Mouse (Mus musculus) heart, embryonic 12.5 days (tissue): ENCODE measurements around the gene Fos. TPM values are rescaled to one million over a fixed set of nuclear protein-coding genes. Genes with fewer than 3 reads are reported as not detected.

Source experiments
- ATAC-seq: fragments of 200-750 bp; cut with Nextera tagmentation; 2 replicates; pipeline ENCODE4 v1.8.0; 2017; ENCODE audit warnings: moderate TSS enrichment, moderate library complexity; ENCODE audit not compliant: insufficient number of reproducible peaks, low FRiP score
- H3K27ac ChIP-seq: fragments of 300-500 bp; sonication (generic); 2 replicates; pipeline ENCODE4 v1.5.1; 2016; ENCODE audit warnings: mild to moderate bottlenecking, moderate library complexity; ENCODE audit not compliant: poor library complexity, severe bottlenecking
- H3K27me3 ChIP-seq: fragments of 300-500 bp; sonication (generic); replicated peaks from 2 replicates; pipeline ENCODE4 v1.6.1; 2016; ENCODE audit warnings: mild to moderate bottlenecking, moderate library complexity
- H3K36me3 ChIP-seq: fragments of 300-500 bp; sonication (generic); 2 replicates; pipeline ENCODE4 v1.6.1; 2016; ENCODE audit warnings: mild to moderate bottlenecking, moderate library complexity
- H3K4me1 ChIP-seq: fragments of 300-500 bp; sonication (generic); replicated peaks from 2 replicates; pipeline ENCODE4 v1.6.1; 2016; ENCODE audit warnings: mild to moderate bottlenecking
- H3K4me2 ChIP-seq: fragments of 300-500 bp; sonication (generic); 2 replicates; pipeline ENCODE4 v1.6.1; 2016; ENCODE audit warnings: mild to moderate bottlenecking, moderate library complexity
- H3K4me3 ChIP-seq: fragments of 300-500 bp; sonication (generic); 2 replicates; pipeline ENCODE4 v1.5.1; 2016; ENCODE audit warnings: mild to moderate bottlenecking
- H3K9ac ChIP-seq: fragments of 300-500 bp; sonication (generic); 2 replicates; pipeline ENCODE4 v1.6.1; 2016; ENCODE audit warnings: mild to moderate bottlenecking, moderate library complexity
- H3K9me3 ChIP-seq: fragments of 300-500 bp; sonication (generic); replicated peaks from 2 replicates; pipeline ENCODE4 v1.6.1; 2016; ENCODE audit warnings: mild to moderate bottlenecking, moderate library complexity
- WGBS: fragments of 180-500 bp; shearing (Covaris S2); methylation state at CpG from one replicate; pipeline ENCODE4 v1.1.7; 2016; 5-methylcytosine and 5-hydroxymethylcytosine counted together
- polyA plus RNA-seq: library from polyadenylated mRNA; unstranded; fragments of >200 nt; fragmentation: Nextera tagmentation; extraction: Ambion mirVana; gene quantifications from 2 replicates; pipeline ENCODE4 v1.2.1, GENCODE M21; 2016

Fos gene
- 5.9 and 8.1 TPM in 2 replicates for polyA plus RNA-seq

DNA sequence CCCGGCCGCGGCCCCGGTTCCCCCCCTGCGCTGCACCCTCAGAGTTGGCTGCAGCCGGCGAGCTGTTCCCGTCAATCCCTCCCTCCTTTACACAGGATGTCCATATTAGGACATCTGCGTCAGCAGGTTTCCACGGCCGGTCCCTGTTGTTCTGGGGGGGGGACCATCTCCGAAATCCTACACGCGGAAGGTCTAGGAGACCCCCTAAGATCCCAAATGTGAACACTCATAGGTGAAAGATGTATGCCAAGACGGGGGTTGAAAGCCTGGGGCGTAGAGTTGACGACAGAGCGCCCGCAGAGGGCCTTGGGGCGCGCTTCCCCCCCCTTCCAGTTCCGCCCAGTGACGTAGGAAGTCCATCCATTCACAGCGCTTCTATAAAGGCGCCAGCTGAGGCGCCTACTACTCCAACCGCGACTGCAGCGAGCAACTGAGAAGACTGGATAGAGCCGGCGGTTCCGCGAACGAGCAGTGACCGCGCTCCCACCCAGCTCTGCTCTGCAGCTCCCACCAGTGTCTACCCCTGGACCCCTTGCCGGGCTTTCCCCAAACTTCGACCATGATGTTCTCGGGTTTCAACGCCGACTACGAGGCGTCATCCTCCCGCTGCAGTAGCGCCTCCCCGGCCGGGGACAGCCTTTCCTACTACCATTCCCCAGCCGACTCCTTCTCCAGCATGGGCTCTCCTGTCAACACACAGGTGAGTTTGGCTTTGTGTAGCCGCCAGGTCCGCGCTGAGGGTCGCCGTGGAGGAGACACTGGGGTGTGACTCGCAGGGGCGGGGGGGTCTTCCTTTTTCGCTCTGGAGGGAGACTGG is at the start of gene Fos:
Gene Fos (plus strand): TSS at position 410 of the 817 bp plus-strand sequence.
- H3K27ac ChIP-seq: peak within 1 kb of the TSS; percentile 90
- WGBS: under 1% methylated on average over 56 of the region's 56 CpGs
- H3K27me3 ChIP-seq: peaks cover 6% of the 10 kb centered on the region; the same call in 1 of the 2 replicates
- H3K4me1 ChIP-seq: peaks cover 33% of the 10 kb centered on the region
- peak within 1 kb of the TSS; percentile 61 for H3K4me3 ChIP-seq
- peak; percentile 91 for ATAC-seq
- peak within 1 kb of the TSS; percentile 93 for H3K4me2 ChIP-seq
- peaks cover 5% of the 10 kb centered on the region; the same call in 1 of the 2 replicates for H3K36me3 ChIP-seq
- H3K9ac ChIP-seq: peak within 1 kb of the TSS; percentile 78
- no peaks in the 10 kb centered on the region for H3K9me3 ChIP-seq

DNA sequence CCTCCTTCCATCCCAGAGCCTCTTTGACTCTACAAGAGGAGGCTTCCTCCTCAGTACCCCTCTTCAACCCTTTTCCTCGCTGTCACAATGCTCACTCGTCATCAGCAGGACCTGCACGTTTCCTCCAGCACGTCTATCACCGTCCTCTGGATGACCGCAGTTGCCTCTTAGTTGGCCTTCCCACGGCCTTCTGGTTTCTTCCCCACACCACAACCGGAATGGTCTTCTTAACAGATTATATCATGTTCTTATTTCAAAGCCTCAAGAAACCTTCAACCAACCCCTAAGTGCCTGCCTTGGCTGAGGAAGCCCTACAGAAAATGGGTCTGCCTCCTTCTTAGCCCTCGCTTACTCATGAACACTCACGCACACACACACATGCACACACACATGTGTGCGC is 48.0 kb upstream of the Fos start:
- WGBS: 54% methylated on average over 11 of the region's 11 CpGs
- Histone ChIP-seq H3K4me1 (peaks cover 30% of the 10 kb centered on the region), H3K4me2 (no peak overlapping the region), H3K4me3 (no peak overlapping the region), H3K36me3 (no peaks in the 10 kb centered on the region), H3K9me3 (no peaks in the 10 kb centered on the region), H3K9ac (no peak overlapping the region), H3K27ac (no peak overlapping the region), H3K27me3 (no peaks in the 10 kb centered on the region)
- ATAC-seq: no peak

DNA sequence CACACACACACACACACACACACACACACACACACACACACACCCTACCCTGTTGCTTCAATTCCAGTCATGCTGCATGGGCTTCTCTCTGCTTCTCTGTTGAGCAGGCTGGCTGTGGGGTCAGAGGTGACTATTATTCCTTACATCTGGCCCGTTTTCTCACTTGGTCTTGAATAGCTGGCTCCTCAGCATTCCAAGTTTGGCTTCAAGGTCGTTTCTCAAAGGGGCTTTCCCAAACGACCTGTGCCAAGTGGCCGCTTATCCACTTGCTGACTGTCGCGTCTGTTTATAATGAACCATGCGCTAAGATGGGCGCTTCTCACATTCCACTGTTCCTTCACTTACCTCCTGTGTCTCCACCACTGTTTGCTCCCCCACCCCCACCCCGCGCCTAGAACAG is 47.6 kb upstream of the Fos start:
- Histone ChIP-seq H3K4me2 (no peak overlapping the region), H3K36me3 (no peaks in the 10 kb centered on the region), H3K4me1 (peaks cover 26% of the 10 kb centered on the region), H3K27me3 (no peaks in the 10 kb centered on the region), H3K9ac (no peak overlapping the region), H3K9me3 (no peaks in the 10 kb centered on the region), H3K27ac (no peak overlapping the region), H3K4me3 (no peak overlapping the region)
- 42% methylated on average over 10 of the region's 10 CpGs for WGBS
- no peak for ATAC-seq

DNA sequence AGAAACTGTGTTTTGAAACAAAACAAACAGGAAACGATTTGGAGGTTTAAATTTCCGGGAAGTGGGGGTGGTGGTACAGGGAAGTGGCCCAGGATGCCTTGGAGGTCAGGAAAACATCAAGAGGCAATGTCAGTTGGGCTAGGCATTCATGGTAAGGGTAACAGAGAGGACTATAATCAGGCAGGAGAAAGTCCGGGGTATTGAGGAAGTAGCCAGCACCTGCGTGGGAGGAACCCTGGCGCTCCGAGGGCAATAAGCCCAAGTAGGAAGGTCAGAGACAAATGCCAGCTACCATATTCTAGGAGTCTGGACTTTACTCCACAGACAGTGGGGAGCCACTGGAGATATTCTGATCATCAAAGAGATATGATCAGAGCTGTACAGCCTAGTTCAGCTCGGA is 45.9 kb upstream of the Fos start:
- no peaks in the 10 kb centered on the region for H3K27me3 ChIP-seq
- H3K4me2 ChIP-seq: no peak overlapping the region
- no peak overlapping the region for H3K4me3 ChIP-seq
- WGBS: 71% methylated on average over 7 of the region's 7 CpGs
- ATAC-seq: no peak
- no peaks in the 10 kb centered on the region for H3K9me3 ChIP-seq
- no peak overlapping the region for H3K27ac ChIP-seq
- H3K36me3 ChIP-seq: no peaks in the 10 kb centered on the region
- H3K9ac ChIP-seq: no peak overlapping the region
- H3K4me1 ChIP-seq: peaks cover 28% of the 10 kb centered on the region

DNA sequence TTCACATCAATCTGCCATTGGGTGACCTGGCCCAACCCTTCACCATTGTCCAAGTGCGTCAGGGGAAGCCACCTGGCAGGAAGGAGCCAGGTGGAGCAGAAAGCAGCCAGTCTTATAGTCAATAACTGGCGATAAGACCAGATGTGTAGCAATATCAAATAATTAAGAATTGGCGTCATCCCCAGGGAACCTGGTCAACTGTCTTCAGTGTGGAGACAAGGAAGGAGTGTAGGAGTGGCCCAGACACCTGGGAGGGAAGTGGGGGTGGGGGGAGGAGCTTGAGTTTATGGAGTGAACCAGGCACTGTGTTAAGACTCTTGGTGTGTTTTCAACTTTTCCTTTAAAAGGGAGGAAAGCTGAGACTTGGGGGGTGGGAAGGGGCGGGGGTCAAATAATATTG is 43.7 kb upstream of the Fos start:
- Histone ChIP-seq H3K4me3 (no peak overlapping the region), H3K4me2 (no peak overlapping the region), H3K36me3 (no peaks in the 10 kb centered on the region), H3K9me3 (no peaks in the 10 kb centered on the region), H3K4me1 (peaks cover 40% of the 10 kb centered on the region), H3K27ac (no peak overlapping the region), H3K9ac (no peak overlapping the region), H3K27me3 (no peaks in the 10 kb centered on the region)
- no peak for ATAC-seq
- WGBS: 74% methylated on average over 4 of the region's 4 CpGs

DNA sequence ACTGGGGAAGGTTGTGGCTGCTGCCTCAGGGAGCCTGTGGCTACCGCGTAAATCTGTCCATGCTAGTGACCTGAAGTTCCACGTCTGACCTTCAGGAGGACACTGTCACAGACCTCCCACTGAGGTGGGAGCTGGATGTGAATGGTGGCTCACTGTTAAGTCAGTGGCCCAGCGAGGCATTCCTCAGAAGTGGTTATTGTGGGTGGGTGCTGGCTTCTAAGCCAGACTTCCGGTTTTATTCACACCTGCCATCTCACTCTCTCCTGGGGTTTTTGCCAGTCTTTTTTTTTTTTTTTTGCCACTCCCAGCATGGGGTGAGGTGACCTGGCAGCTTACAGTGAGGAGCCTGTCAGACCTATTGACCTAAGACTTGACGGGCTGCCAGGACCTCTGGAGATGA is 43.3 kb upstream of the Fos start:
- Histone ChIP-seq H3K9me3 (no peaks in the 10 kb centered on the region), H3K27me3 (no peaks in the 10 kb centered on the region), H3K4me2 (no peak overlapping the region), H3K4me3 (no peak overlapping the region), H3K4me1 (peaks cover 42% of the 10 kb centered on the region), H3K9ac (no peak overlapping the region), H3K36me3 (no peaks in the 10 kb centered on the region), H3K27ac (no peak overlapping the region)
- 28% methylated on average over 6 of the region's 6 CpGs for WGBS
- ATAC-seq: no peak

DNA sequence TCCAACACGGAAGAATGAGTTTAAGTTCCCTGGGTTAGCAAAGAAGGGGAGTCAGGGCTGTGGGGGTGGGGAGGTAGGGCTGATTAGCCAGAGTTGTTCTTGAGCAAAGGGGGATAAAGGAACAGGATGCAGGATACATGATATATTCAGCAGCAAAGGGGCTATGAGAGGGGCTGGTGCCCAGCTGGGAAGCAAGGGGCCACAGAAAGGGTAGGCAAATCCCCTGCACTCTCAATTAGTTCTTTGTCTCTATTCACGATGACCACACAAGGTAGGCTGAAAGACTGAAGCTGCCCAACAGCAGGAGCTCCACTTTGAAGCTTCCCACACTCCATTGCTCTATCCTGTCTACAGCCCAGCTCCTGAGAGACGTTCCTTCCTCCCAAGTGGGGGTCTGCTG is 39.8 kb upstream of the Fos start:
- H3K4me3 ChIP-seq: no peak overlapping the region
- no peaks in the 10 kb centered on the region for H3K36me3 ChIP-seq
- no peak overlapping the region for H3K4me2 ChIP-seq
- H3K27me3 ChIP-seq: no peaks in the 10 kb centered on the region
- no peak for ATAC-seq
- H3K4me1 ChIP-seq: peaks cover 53% of the 10 kb centered on the region
- H3K9ac ChIP-seq: 0 out of 2 replicates have a peak overlapping the region, but pooled peaks have one; percentile 10
- no peak overlapping the region for H3K27ac ChIP-seq
- WGBS: 28% methylated on average over 3 of the region's 3 CpGs
- H3K9me3 ChIP-seq: no peaks in the 10 kb centered on the region

DNA sequence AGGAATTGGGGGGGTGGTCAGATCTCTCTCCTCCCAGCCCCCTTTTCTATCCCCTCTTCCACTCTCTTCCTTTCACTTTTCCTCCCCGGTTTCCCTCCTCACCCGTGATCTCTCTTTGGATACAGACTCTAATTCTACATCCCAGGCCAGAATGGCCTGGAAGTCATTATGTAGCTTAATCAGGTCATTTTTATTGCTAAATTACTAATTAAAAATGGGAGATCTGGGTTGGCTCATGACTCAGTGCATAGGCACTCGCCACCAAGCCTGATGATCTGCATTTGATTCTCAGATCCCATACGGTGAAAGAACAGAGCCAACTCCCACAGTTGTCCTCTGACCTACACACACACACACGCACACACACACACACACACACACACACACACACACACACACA is 39.2 kb upstream of the Fos start:
- no peaks in the 10 kb centered on the region for H3K27me3 ChIP-seq
- no peak overlapping the region for H3K9ac ChIP-seq
- no peaks in the 10 kb centered on the region for H3K9me3 ChIP-seq
- peaks cover 53% of the 10 kb centered on the region for H3K4me1 ChIP-seq
- no peak for ATAC-seq
- no peak overlapping the region for H3K4me2 ChIP-seq
- H3K27ac ChIP-seq: 0 out of 2 replicates have a peak overlapping the region, but pooled peaks have one; percentile 91
- H3K36me3 ChIP-seq: no peaks in the 10 kb centered on the region
- WGBS: 64% methylated on average over 5 of the region's 5 CpGs
- H3K4me3 ChIP-seq: no peak overlapping the region

DNA sequence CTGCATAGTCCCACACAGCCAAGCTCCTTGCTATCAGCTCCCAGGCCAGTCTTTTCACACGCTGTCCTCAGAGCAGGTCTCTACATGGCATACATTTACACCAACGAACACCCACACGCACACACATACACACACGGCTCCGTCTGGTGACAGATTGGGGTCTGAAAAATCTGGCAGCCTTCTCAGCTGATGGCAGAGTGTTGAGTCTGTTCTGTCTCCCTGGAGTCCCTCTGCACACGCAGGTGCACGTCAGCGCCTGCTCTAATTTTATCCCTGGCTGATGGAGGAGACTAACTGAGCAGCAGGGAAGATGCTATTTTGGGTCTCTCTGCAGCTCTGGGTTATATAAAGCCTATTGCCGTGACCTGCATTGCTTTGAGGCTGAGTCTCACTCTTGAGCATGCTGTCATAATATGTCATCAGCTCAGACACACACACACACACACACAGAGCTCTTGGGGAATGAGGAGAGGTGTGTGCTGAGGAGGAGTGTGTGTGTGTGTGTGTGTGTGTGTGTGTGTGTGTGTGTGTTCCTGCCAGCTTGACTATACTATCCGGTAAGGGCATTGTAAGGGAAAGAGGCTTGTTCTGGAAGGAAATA is 37.6 kb upstream of the Fos start:
- ATAC-seq: peak; percentile 86
- WGBS: 20% methylated on average over 10 of the region's 10 CpGs
- peak overlapping the region; percentile 91 for H3K27ac ChIP-seq
- H3K4me2 ChIP-seq: peak overlapping the region; percentile 58
- H3K4me1 ChIP-seq: peaks cover 46% of the 10 kb centered on the region
- H3K9me3 ChIP-seq: no peaks in the 10 kb centered on the region
- H3K9ac ChIP-seq: peak overlapping the region; percentile 42; the same call in 1 of the 2 replicates
- no peaks in the 10 kb centered on the region for H3K36me3 ChIP-seq
- H3K4me3 ChIP-seq: peak overlapping the region; percentile 10; the same call in 1 of the 2 replicates
- H3K27me3 ChIP-seq: no peaks in the 10 kb centered on the region

DNA sequence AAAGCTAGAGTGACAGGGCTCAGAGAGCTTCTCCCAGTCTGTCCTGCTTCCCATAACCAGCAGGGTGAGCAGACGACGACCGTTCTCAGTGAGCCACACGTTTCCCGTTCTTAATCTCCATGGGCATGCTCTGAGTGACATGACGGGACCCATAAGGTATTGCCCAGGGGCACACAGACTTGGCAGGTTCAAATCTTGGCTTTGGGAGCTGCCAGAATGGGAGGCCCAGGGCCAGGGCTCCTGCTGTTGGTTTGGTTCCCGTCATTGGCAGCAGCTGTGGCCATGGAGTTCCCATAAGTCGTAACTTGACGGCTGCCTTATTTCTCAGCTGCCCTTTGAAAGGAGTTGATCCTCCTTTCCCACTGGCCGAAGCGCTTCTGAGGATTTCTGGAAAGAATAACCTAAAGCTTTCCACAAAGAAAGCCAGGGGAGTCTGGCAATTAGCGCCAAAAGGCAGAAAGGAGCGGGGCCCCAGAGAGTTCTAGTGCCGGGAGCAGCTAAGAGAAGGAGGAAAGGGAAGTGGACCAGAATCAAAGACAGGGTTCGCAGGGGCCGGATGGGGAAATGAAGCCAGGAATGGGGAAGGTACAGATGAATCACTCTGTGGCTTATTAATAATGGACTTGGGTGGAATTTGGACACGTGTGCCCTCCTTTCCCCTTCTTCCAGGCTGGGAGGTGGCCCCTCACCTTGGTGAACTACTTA is 36.4 kb upstream of the Fos start:
- Histone ChIP-seq H3K4me1 (peaks cover 46% of the 10 kb centered on the region), H3K9ac (no peak overlapping the region), H3K27ac (peak overlapping the region; percentile 86), H3K36me3 (no peaks in the 10 kb centered on the region), H3K4me3 (no peak overlapping the region), H3K27me3 (no peaks in the 10 kb centered on the region), H3K9me3 (no peaks in the 10 kb centered on the region), H3K4me2 (no peak overlapping the region)
- WGBS: 52% methylated on average over 17 of the region's 17 CpGs
- no peak for ATAC-seq

DNA sequence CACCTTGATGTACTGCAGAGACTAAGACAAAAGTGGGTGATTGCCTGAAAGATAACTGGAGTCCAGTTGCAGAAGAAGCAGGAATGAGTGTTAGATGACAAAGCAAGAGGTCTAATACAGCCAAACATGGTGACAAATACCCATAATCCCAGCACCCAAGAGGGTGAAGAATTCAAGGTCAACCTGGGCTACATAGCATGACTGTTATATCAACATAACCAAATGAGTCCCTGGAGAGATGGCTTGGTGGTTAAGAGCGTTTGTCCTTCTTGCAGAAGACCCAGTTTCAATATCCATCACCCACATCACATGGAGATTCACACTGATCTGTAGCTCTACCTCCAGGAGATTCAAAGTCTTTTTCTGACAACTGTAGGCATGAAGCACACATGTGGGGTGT is 30.2 kb upstream of the Fos start:
- no peak overlapping the region for H3K27ac ChIP-seq
- H3K4me2 ChIP-seq: no peak overlapping the region
- H3K4me1 ChIP-seq: peaks cover 11% of the 10 kb centered on the region
- no peaks in the 10 kb centered on the region for H3K9me3 ChIP-seq
- H3K36me3 ChIP-seq: no peaks in the 10 kb centered on the region
- WGBS: 83% methylated on average over 1 of the region's 1 CpGs
- no peak for ATAC-seq
- H3K9ac ChIP-seq: no peak overlapping the region
- no peak overlapping the region for H3K4me3 ChIP-seq
- no peaks in the 10 kb centered on the region for H3K27me3 ChIP-seq
